Mouse (Mus musculus) macrophage (primary cell): ENCODE results near the gene Apobec1. TPM values are rescaled to one million over a fixed set of nuclear protein-coding genes. Genes with fewer than 3 reads are reported as not detected.
"Not testable (repeated sequence)": the region's sequence is repeated elsewhere in the genome, so short reads cannot be mapped to it uniquely, and the experiment has no call there.

ENCODE experiments used
- H3K27ac ChIP-seq: fragments of 350-480 bp; formaldehyde crosslinking; 2 replicates; pipeline ENCODE4 v1.9.0; 2021
- H3K36me3 ChIP-seq: fragments of 350-480 bp; formaldehyde crosslinking; 2 replicates; pipeline ENCODE4 v1.9.0; 2021; ENCODE audit errors: inconsistent target
- H3K4me3 ChIP-seq: fragments of 350-480 bp; formaldehyde crosslinking; 2 replicates; pipeline ENCODE4 v1.9.0; 2021; ENCODE audit errors: inconsistent target
- H3K79me2 ChIP-seq: fragments of 350-480 bp; formaldehyde crosslinking; 2 replicates; pipeline ENCODE4 v1.9.0; 2021; ENCODE audit errors: inconsistent target
- WGBS: methylation state at CpG from one replicate; pipeline ENCODE4 v1.1.7; 2026; ENCODE audit warnings: inconsistent platforms; ENCODE audit not compliant: missing documents; 5-methylcytosine and 5-hydroxymethylcytosine counted together
- polyA plus RNA-seq: library from polyadenylated mRNA; stranded (reverse); fragments of 250-400 nt; gene quantifications from 3 replicates; pipeline ENCODE4 v1.2.4, GENCODE M21; 2018; ENCODE audit warnings: inconsistent platforms
- total RNA-seq, 78 experiments: library from RNA; depleted of rRNA; stranded (reverse); fragments of 250-400 nt; gene quantifications; 1 replicate in 9 of 78; 2 replicates in 24 of 78; 3 replicates in 43 of 78; 4 replicates in 2 of 78; pipeline ENCODE4 v1.2.4; 2018; ENCODE audit warnings: inconsistent platforms in 56 of 78

Apobec1 gene
- 1,000 to 10,000 TPM in 17 of 26 experiments, 100 to 1,000 TPM in 9; 315 to 2,085 (median 1,261) TPM for total RNA-seq (2018; cell fraction: chromatin; rRNA removed)
- 100 to 1,000 TPM; 233 to 622 (median 484) TPM for total RNA-seq (2018; cell fraction: cytosol; rRNA removed)
- total RNA-seq (2018; cell fraction: nucleus; rRNA removed): 1,000 to 10,000 TPM in 12 of 26 experiments, 100 to 1,000 TPM in 14; 360 to 1,596 (median 951) TPM
- 444 to 687 TPM (median 596 TPM) in 3 replicates for polyA plus RNA-seq

DNA sequence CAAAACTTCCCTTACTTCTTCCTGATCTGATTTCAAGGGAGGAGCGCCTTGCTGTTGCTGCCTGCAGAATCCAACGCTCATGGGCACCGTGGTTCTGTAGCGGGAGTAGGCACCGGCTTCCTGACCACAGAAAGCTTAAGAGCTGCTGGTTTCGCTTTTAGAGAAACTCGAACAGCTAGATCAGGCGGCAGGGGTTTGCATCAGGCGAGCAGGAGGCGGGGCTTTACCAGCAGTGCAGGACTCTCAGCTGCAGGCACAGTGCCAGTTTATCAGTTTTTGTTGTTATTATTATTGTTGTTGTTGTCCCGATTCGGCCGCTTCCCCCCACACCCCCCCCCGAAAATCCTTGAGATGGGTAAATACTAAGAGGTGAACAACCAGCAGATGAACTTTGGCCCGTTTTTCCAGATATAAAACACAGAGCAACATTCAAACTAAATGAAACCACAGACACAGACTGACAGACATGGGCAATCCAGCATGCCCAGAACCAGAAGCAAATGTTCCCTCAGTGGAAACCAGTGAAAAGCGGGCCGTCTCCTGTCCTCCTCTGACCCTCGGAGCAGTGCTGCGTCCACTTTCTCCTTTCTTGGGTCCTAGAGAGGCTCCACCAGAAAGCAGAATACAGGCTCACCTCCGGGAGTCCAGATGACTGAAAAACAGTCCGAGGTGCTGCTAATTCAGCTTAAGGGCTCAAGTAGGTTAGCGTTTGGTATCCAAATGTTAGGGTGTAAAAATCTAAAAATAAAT lies at the start of gene Apobec1:
TSS of gene Apobec1 (minus strand) at position 203 of the 750 bp plus-strand sequence.
- H3K4me3 ChIP-seq: peak within 1 kb of the TSS; percentile 77
- peaks cover 5% of the 10 kb centered on the region; the same call in 1 of the 2 replicates for H3K36me3 ChIP-seq
- 0% methylated on average over 16 of the region's 22 CpGs for WGBS
- H3K27ac ChIP-seq: peak within 1 kb of the TSS; percentile 99
- peaks cover 55% of the 10 kb centered on the region for H3K79me2 ChIP-seq

DNA sequence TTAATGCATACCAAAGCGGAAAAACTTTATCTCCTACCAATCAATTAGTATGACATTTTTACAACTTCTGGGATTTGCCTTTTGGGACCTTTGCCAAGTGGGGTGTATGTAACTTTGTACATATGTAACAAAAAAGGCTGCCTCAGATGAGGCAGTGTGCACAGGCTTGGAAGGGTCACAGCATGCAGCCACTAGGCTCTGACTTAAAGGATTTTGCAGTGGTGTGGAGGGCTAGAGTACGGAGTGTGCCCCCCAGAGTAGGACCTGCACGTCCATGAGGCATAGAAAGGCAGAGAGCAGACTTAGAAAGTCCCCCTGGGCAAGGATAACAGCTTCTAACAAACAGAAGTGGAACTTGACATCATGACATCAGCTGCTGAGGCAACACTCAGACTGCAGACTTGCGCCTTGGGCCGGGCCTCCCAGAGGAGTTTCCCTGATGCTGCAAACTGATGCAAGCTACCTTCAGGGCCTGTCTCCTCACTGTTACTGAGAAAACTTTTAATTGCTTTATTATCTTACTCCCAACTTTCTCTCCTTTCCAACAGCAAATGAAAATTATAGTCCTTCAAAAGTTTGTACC lies 48.2 kb upstream of the Apobec1 start:
- no peak overlapping the region for H3K4me3 ChIP-seq
- no peaks in the 10 kb centered on the region for H3K36me3 ChIP-seq
- 40% methylated on average over 5 of the region's 5 CpGs for WGBS
- peaks cover 11% of the 10 kb centered on the region; the same call in 1 of the 2 replicates for H3K79me2 ChIP-seq
- H3K27ac ChIP-seq: peak overlapping the region; percentile 100

DNA sequence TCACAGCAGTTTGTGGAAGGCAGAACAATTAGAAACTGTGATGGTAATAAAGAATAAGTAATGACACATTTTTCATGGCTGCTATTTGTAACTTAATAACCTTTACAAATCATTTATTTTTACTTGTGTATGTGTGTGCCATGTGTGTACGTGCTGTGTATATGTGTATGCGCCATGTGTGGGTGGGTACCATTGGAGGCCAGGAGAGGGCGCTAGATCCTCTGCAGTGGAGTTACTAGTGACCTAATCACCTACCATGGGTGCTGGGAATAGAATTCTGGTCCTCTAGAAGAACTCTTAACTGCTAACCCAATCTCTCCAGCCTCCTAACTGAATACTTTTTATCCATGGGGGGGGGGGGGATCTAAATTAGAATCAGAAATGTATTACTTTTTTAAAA lies 47.7 kb upstream of the Apobec1 start:
- WGBS: 89% methylated on average over 3 of the region's 3 CpGs
- peak overlapping the region; percentile 100 for H3K27ac ChIP-seq

DNA sequence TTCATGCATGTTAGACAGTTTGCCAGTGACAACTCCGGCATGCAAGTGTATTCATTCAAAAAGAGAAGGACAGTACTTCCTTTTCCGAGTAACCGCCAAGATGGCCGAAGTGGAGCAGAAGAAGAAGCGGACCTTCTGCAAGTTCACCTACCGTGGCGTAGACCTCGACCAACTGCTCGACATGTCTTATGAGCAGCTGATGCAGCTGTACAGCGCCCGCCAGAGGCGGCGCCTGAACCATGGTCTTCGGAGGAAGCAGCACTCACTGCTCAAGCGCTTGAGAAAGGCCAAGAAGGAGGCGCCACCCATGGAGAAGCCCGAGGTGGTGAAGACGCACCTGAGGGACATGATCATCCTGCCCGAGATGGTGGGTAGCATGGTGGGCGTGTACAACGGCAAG lies 42.0 kb upstream of the Apobec1 start:
- not testable (repeated sequence) for H3K4me3 ChIP-seq, H3K79me2 ChIP-seq, H3K27ac ChIP-seq, H3K36me3 ChIP-seq
- WGBS: 98% methylated on average over 8 of the region's 21 CpGs

More for the DNA sequence above, 47.7 kb upstream of the Apobec1 start:
- peaks cover 11% of the 10 kb centered on the region; the same call in 1 of the 2 replicates for H3K79me2 ChIP-seq
- H3K36me3 ChIP-seq: no peaks in the 10 kb centered on the region
- H3K4me3 ChIP-seq: no peak overlapping the region

DNA sequence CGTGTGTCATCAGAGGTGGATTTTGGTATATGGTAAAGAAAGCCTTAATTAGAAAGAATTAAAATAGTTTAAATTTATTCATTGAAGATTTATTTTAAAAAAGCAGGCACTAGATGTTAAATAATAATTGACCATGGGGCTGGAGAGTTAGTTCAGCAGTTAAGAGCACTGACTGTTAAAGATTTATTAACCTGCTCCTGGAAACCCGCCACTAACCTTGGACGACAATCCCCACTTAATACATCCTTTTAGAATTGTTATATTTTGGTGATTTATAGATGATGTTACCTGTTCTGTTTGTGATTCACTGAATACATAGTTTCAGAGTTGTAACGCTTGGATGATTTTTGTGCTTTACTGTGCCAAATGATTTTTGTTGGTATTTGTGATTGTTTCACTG lies 35.3 kb upstream of the Apobec1 start:
- not testable (repeated sequence) for H3K4me3 ChIP-seq, H3K36me3 ChIP-seq
- 96% methylated on average over 4 of the region's 4 CpGs for WGBS
- H3K27ac ChIP-seq: peak overlapping the region; percentile 98
- H3K79me2 ChIP-seq: peaks cover 11% of the 10 kb centered on the region; the same call in 1 of the 2 replicates

DNA sequence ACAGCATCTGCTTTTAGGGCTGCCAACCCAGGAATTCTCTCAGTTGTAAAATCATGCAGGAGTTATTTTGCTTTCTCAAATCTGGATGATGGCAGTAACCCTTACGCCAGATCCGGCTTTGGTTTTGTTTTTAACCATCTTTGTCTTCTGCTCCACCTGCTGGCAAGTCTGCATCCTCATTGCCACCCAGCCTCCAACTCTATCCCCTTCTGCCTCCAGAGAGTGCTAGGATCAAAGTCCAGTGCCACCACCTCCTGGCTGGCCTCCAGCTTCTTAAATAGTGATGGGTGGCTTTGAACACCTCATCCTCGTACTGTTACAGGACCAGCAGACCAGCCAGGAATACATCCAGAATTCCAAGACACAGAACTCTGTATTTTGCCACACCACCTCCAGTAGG lies 34.4 kb upstream of the Apobec1 start:
- Histone ChIP-seq H3K4me3 (no peak overlapping the region), H3K27ac (peak overlapping the region; percentile 98), H3K36me3 (no peaks in the 10 kb centered on the region), H3K79me2 (peaks cover 11% of the 10 kb centered on the region; the same call in 1 of the 2 replicates)
- WGBS: 79% methylated on average over 3 of the region's 3 CpGs

DNA sequence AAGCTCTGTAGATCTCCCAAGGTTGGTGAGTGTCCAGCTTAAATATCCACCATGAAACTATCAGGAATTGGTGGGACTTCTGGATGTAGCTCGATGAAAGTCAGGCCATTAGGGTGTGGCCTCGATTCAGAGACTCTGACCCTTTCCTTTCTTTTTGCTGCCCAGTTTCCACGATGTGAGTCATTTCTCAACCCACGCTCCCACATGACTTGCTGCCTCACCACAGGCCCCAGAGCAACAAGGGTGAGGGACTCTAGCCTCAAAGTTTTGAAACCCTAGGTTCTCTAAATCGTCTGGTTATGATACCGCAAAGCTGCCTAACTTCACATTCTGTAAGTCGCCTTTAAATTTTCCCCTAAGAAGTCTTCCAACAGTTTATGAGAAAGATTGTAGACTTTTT lies 33.1 kb upstream of the Apobec1 start:
- H3K4me3 ChIP-seq: no peak overlapping the region; the same call in 1 of the 2 replicates
- peak overlapping the region; percentile 98 for H3K27ac ChIP-seq
- 0% methylated on average over 7 of the region's 7 CpGs for WGBS
- no peaks in the 10 kb centered on the region for H3K36me3 ChIP-seq
- peaks cover 11% of the 10 kb centered on the region; the same call in 1 of the 2 replicates for H3K79me2 ChIP-seq

DNA sequence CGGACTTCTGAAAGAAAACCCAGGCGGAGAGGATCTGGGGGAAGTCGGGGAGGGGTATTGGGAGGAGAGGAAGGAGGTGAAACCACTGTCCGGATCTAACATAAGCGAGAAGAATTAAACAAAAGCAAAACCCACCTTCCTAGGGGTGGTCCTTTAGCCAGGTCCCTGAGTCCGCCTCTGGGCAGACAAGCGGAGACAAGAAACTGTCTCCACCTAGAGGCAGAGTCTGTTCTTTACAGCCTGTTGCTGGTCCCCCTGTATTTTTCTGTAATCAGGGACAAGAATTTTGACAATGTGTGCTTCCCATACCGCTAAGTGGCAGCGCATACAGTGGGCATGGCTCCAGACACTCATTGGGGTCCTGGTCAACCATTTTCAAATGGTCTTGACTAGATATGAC lies 31.2 kb upstream of the Apobec1 start:
- Histone ChIP-seq H3K4me3 (no peak overlapping the region), H3K27ac (peak overlapping the region; percentile 98), H3K36me3 (no peaks in the 10 kb centered on the region), H3K79me2 (peaks cover 11% of the 10 kb centered on the region; the same call in 1 of the 2 replicates)
- WGBS: 43% methylated on average over 9 of the region's 9 CpGs

DNA sequence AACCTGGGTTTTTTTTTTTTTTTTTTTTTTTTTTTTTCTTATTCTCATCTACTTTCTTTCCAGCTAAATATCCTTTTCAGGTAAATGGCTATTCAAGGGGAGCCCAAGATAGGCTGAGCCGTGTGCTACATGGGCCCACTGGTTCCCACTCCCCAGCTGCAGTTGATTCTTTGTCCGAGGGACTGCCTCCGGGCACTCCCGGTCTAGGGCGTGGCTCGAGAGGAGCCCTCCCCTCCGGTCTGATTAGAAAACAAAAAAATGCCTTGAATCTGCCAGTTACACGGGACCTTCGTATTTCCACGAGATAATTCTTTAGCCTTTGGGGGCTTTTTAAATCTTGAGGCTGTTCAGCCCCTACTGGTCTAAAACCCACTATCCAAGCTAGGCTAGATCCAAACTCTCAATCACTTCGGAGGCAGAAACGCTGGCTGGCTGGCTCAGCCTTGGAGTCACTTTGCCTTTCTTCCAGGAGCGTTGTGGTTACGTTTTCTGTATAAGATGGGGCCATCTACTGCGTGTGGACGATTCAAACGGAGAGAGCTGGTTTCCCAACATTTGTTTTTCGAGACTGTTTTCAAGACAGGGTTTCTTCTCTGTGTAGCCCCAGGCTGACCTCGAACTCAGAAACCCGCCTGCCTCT lies 25.3 kb upstream of the Apobec1 start:
- Histone ChIP-seq H3K79me2 (no peaks in the 10 kb centered on the region), H3K27ac (peak overlapping the region; percentile 48), H3K4me3 (peak overlapping the region; percentile 22; the same call in 1 of the 2 replicates), H3K36me3 (no peaks in the 10 kb centered on the region)
- 42% methylated on average over 20 of the region's 20 CpGs for WGBS

DNA sequence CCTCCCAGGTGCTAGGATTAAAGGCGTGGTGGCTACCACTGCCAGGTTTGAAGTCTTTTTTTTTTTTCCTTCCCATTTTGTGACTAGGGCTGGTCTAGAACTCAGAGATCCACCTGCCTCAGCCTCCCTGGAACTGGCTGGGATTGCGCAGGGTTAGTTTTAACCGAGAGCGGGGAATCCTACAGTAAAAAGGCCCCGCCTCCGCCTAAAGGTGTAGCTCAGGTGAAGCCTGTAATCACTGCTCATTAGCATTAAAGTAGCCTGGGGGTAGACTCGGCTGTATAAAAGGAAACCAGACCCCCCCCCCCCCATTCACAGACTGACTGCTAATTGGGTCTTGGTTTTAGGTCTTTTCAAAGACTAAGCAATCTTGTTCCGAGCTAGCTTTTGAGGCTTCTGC lies 23.9 kb upstream of the Apobec1 start, which contains the start of gene Dppa3:
TSS of gene Dppa3 (plus strand) at position 301 of the 400 bp plus-strand sequence.
- WGBS: 88% methylated on average over 7 of the region's 8 CpGs
- H3K27ac ChIP-seq: 0 out of 2 replicates have a peak within 1 kb of the TSS, but pooled peaks have one; percentile 48
- H3K36me3 ChIP-seq: no peaks in the 10 kb centered on the region
- H3K79me2 ChIP-seq: no peaks in the 10 kb centered on the region
- H3K4me3 ChIP-seq: no peak within 1 kb of the TSS; the same call in 1 of the 2 replicates

DNA sequence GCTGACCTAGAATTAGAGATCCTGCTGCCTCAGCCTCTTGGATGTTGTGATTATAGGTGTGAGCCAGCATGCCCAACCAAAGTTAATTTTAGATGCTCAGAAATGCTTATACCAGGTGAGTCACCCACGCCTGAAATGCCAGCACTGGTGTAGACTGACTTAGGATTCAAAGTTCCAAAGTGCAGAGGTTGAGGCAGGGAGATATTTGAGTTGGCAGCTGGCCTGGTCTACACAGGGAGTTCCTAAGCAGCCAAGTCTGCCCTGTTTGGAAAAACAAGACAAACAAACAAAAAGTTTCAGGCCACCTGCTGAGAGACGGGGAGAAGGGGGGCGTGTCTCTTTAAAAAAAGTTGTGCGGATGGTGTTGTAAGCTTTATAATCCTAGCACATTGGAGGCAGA lies 22.9 kb upstream of the Apobec1 start:
- 97% methylated on average over 4 of the region's 4 CpGs for WGBS
- Histone ChIP-seq H3K79me2 (no peaks in the 10 kb centered on the region), H3K4me3 (no peak overlapping the region), H3K36me3 (no peaks in the 10 kb centered on the region), H3K27ac (no peak overlapping the region)

DNA sequence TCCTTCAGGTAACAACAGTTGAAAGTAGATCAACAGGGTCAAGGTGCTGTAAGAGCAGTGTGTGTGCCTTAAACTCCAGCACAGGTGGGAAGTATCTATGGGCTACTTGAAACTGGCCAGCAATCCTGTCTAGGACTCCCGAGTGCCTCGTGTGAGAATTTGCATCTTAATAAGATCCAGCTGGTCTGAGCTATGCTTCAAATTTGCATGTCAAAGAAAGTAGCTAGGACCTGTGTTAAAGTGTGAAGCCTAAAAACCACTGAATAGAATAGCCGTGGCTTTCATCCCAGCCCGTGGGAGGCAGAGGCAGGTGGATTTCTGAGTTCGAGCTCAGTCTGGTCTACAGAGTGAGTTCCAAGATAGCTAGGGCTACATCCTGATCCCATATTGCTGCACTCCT lies 22.2 kb upstream of the Apobec1 start:
- H3K4me3 ChIP-seq: no peak overlapping the region
- whole genome bisulfite sequencing: 78% methylated on average over 5 of the region's 5 CpGs
- H3K36me3 ChIP-seq: no peaks in the 10 kb centered on the region
- H3K79me2 ChIP-seq: no peaks in the 10 kb centered on the region
- H3K27ac ChIP-seq: no peak overlapping the region

DNA sequence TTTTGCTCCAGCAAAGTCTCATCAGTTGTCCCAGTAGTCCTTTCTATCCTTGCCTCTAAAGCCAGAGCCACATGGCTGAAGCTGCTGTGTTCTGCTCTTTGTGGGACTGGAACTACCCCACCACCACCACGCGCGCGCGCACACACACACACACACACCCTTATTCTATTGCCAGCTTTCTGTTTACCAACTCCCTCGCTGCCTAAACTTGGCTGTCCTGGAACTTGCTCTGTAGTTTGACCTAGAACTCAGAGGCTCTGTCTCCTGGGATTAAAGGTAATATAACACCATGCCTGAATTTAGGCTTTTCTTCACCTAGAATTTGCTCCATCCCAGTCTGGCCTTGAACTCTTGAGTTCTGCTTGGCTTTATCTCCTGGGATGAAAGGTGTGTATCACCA lies 18.8 kb upstream of the Apobec1 start:
- Histone ChIP-seq H3K4me3 (no peak overlapping the region), H3K36me3 (no peaks in the 10 kb centered on the region), H3K27ac (no peak overlapping the region), H3K79me2 (no peaks in the 10 kb centered on the region)
- 85% methylated on average over 6 of the region's 6 CpGs for WGBS

DNA sequence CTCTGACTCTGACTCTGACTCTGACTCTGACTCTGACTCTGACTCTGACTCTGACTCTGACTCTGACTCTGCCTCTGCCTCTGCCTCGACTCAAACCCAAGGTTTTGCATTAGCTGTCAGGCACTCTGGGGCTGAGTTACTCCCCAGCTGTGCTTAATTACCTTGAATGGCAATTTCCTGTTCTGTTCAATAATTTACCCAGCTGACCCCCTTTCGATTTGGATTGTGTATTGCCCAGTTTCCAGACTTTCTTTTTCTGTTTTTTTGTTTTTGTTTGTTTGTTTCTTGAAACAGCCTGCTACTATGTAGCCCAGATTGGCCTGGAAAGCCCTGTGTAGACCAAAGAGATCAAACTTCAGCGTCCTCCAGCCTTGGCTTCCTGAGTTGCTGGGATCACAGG lies 13.8 kb upstream of the Apobec1 start:
- Histone ChIP-seq H3K27ac (0 out of 2 replicates have a peak overlapping the region, but pooled peaks have one; percentile 3), H3K36me3 (no peaks in the 10 kb centered on the region), H3K4me3 (no peak overlapping the region), H3K79me2 (no peaks in the 10 kb centered on the region)
- WGBS: 96% methylated on average over 3 of the region's 3 CpGs
